Mouse (Mus musculus) G1E (cell line): ENCODE measurements around the gene Bmp2k.

Experiments
- CTCF ChIP-seq: IDR thresholded peaks from 2 replicates; pipeline ENCODE4 v1.5.1; 2012; ENCODE audit warnings: low read depth, low read length, inconsistent platforms, mixed read lengths
- GATA1 ChIP-seq: IDR thresholded peaks from 2 replicates; pipeline ENCODE4 v1.6.1; 2012; ENCODE audit warnings: borderline replicate concordance, low read length, inconsistent platforms, mixed read lengths
- POLR2AphosphoS5 ChIP-seq: IDR thresholded peaks from 2 replicates; pipeline ENCODE4 v1.6.1; 2012; ENCODE audit warnings: low read depth, low read length, inconsistent platforms; ENCODE audit not compliant: insufficient replicate concordance
- TAL1 ChIP-seq: conservative IDR thresholded peaks from 2 replicates; pipeline ENCODE4 v1.6.1; 2012; ENCODE audit warnings: low read depth, low read length, inconsistent platforms, mixed read lengths

GRCm38 (mm10) chr5:96974661-96975060, 22.8 kb upstream of the Bmp2k start:
- TF ChIP-seq TAL1 (no peak), POLR2AphosphoS5 (no peak), GATA1 (no peak), CTCF (no peak)
